Mouse (Mus musculus) hindbrain, embryonic 15.5 days (tissue): ENCODE measurements at regions not wholly inside any gene's neighbourhood (a gene's known extent, or its start where the extent isn't known, plus 50 kb on each side); places are given as distances from the start of the nearest gene placed in this dataset.
A peak's percentile ranks its signal among the peaks of the same experiment; 100 is the strongest.

Source experiments
- ATAC-seq: fragments of 200-750 bp; cut with Nextera tagmentation; 2 replicates; pipeline ENCODE4 v1.8.0; 2017; ENCODE audit warnings: low read depth, moderate number of reproducible peaks, moderate TSS enrichment; ENCODE audit not compliant: low FRiP score
- H3K27ac ChIP-seq: fragments of 300-500 bp; sonication (generic); replicated peaks from 2 replicates; pipeline ENCODE4 v1.5.1; 2015; ENCODE audit warnings: mild to moderate bottlenecking, inconsistent platforms
- H3K27me3 ChIP-seq: fragments of 300-500 bp; sonication (generic); 2 replicates; pipeline ENCODE4 v1.6.1; 2015; ENCODE audit warnings: control low read depth, inconsistent platforms
- H3K36me3 ChIP-seq: fragments of 300-500 bp; sonication (generic); 2 replicates; pipeline ENCODE4 v1.6.1; 2015; ENCODE audit warnings: control low read depth, inconsistent platforms
- H3K4me1 ChIP-seq: fragments of 300-500 bp; sonication (generic); replicated peaks from 2 replicates; pipeline ENCODE4 v1.6.1; 2015; ENCODE audit warnings: control low read depth, inconsistent platforms
- H3K4me2 ChIP-seq: fragments of 300-500 bp; sonication (generic); 2 replicates; pipeline ENCODE4 v1.6.1; 2015; ENCODE audit warnings: moderate library complexity, mild to moderate bottlenecking, inconsistent platforms
- H3K4me3 ChIP-seq: fragments of 300-500 bp; sonication (generic); 2 replicates; pipeline ENCODE4 v1.5.1; 2015; ENCODE audit warnings: mild to moderate bottlenecking, inconsistent platforms
- H3K9ac ChIP-seq: fragments of 300-500 bp; sonication (generic); 2 replicates; pipeline ENCODE4 v1.6.1; 2015; ENCODE audit warnings: inconsistent platforms
- H3K9me3 ChIP-seq: fragments of 300-500 bp; sonication (generic); 2 replicates; pipeline ENCODE4 v1.6.1; 2016; ENCODE audit warnings: control low read depth, inconsistent platforms
- WGBS: fragments of 180-500 bp; shearing (Covaris S2); methylation state at CpG from one replicate; pipeline ENCODE4 v1.1.7; 2015; 5-methylcytosine and 5-hydroxymethylcytosine counted together

- peak overlapping the region; percentile 11; the same call in 1 of the 2 replicates for H3K4me2 ChIP-seq
- peak; percentile 79 for ATAC-seq
- H3K27ac ChIP-seq, result peak overlapping the region; percentile 58
- peaks cover 17% of the 10 kb centered on the region for H3K4me1 ChIP-seq
- H3K9me3 ChIP-seq, result no peaks in the 10 kb centered on the region
- H3K27me3 ChIP-seq, result no peaks in the 10 kb centered on the region
- 28% methylated on average over 8 of the region's 8 CpGs for WGBS
- H3K9ac ChIP-seq, result 0 out of 2 replicates have a peak overlapping the region, but pooled peaks have one; percentile 4
- H3K4me3 ChIP-seq, result no peak overlapping the region
- no peaks in the 10 kb centered on the region for H3K36me3 ChIP-seq
Observed at GRCm38 (mm10) chr10:91685164-91686027, 504.3 kb upstream of the Tmpo start.

- H3K27me3 ChIP-seq, result no peaks in the 10 kb centered on the region
- no peaks in the 10 kb centered on the region for H3K9me3 ChIP-seq
- no peak overlapping the region for H3K4me3 ChIP-seq
- no peak for ATAC-seq
- no peaks in the 10 kb centered on the region for H3K36me3 ChIP-seq
- H3K4me1 ChIP-seq, result no peaks in the 10 kb centered on the region
- no peak overlapping the region for H3K9ac ChIP-seq
- no peak overlapping the region for H3K27ac ChIP-seq
- H3K4me2 ChIP-seq, result no peak overlapping the region
Observed at GRCm38 (mm10) chr10:91679641-91680040, 498.5 kb upstream of the Tmpo start.

- H3K9ac ChIP-seq, result no peak overlapping the region
- no peaks in the 10 kb centered on the region for H3K36me3 ChIP-seq
- H3K9me3 ChIP-seq, result no peaks in the 10 kb centered on the region
- no peaks in the 10 kb centered on the region for H3K27me3 ChIP-seq
- H3K4me3 ChIP-seq, result no peak overlapping the region
- ATAC-seq, result no peak
- H3K27ac ChIP-seq, result no peak overlapping the region
- H3K4me2 ChIP-seq, result no peak overlapping the region
- H3K4me1 ChIP-seq, result no peaks in the 10 kb centered on the region
Observed at GRCm38 (mm10) chr10:91637911-91638310, 456.8 kb upstream of the Tmpo start.

GRCm38 (mm10) chr10:91628672-91629071 lies 447.6 kb upstream of the Tmpo start:
- 22% methylated on average over 6 of the region's 6 CpGs for WGBS
- Histone ChIP-seq H3K4me1 (peaks cover 7% of the 10 kb centered on the region), H3K9ac (no peak overlapping the region), H3K9me3 (no peaks in the 10 kb centered on the region), H3K4me2 (no peak overlapping the region), H3K36me3 (no peaks in the 10 kb centered on the region), H3K27ac (no peak overlapping the region), H3K4me3 (no peak overlapping the region), H3K27me3 (no peaks in the 10 kb centered on the region)
- ATAC-seq, result no peak

GRCm38 (mm10) chr10:91622281-91622680 lies 441.2 kb upstream of the Tmpo start:
- H3K9ac ChIP-seq, result no peak overlapping the region
- no peaks in the 10 kb centered on the region for H3K36me3 ChIP-seq
- no peak for ATAC-seq
- H3K27me3 ChIP-seq, result no peaks in the 10 kb centered on the region
- H3K4me3 ChIP-seq, result no peak overlapping the region
- WGBS, result 79% methylated on average over 2 of the region's 2 CpGs
- H3K27ac ChIP-seq, result no peak overlapping the region
- H3K4me1 ChIP-seq, result no peaks in the 10 kb centered on the region
- no peaks in the 10 kb centered on the region for H3K9me3 ChIP-seq
- no peak overlapping the region for H3K4me2 ChIP-seq

- H3K4me3 ChIP-seq, result no peak overlapping the region
- H3K4me1 ChIP-seq, result peaks cover 15% of the 10 kb centered on the region
- H3K27me3 ChIP-seq, result no peaks in the 10 kb centered on the region
- no peak overlapping the region for H3K9ac ChIP-seq
- H3K27ac ChIP-seq, result no peak overlapping the region; the same call in 1 of the 2 replicates
- no peaks in the 10 kb centered on the region for H3K9me3 ChIP-seq
- no peaks in the 10 kb centered on the region for H3K36me3 ChIP-seq
- ATAC-seq, result no peak
- WGBS, result 60% methylated on average over 8 of the region's 8 CpGs
- no peak overlapping the region for H3K4me2 ChIP-seq
Observed at GRCm38 (mm10) chr10:91613794-91614479, 432.8 kb upstream of the Tmpo start.

GRCm38 (mm10) chr10:91612052-91612451 lies 430.9 kb upstream of the Tmpo start:
- peaks cover 15% of the 10 kb centered on the region for H3K4me1 ChIP-seq
- H3K36me3 ChIP-seq, result no peaks in the 10 kb centered on the region
- H3K9ac ChIP-seq, result no peak overlapping the region
- ATAC-seq, result no peak
- no peak overlapping the region for H3K4me2 ChIP-seq
- H3K27me3 ChIP-seq, result no peaks in the 10 kb centered on the region
- H3K27ac ChIP-seq, result no peak overlapping the region
- WGBS, result 88% methylated on average over 4 of the region's 4 CpGs
- H3K9me3 ChIP-seq, result no peaks in the 10 kb centered on the region
- no peak overlapping the region for H3K4me3 ChIP-seq

- H3K4me2 ChIP-seq, result no peak overlapping the region
- WGBS, result 98% methylated on average over 3 of the region's 3 CpGs
- no peak overlapping the region for H3K27ac ChIP-seq
- no peak for ATAC-seq
- no peaks in the 10 kb centered on the region for H3K9me3 ChIP-seq
- H3K36me3 ChIP-seq, result no peaks in the 10 kb centered on the region
- H3K9ac ChIP-seq, result no peak overlapping the region
- H3K27me3 ChIP-seq, result no peaks in the 10 kb centered on the region
- H3K4me3 ChIP-seq, result no peak overlapping the region
- H3K4me1 ChIP-seq, result peaks cover 9% of the 10 kb centered on the region
Observed at GRCm38 (mm10) chr10:91594891-91595290, 413.8 kb upstream of the Tmpo start.

- Histone ChIP-seq H3K4me1 (peaks cover 9% of the 10 kb centered on the region), H3K4me2 (no peak overlapping the region), H3K9ac (no peak overlapping the region), H3K27ac (no peak overlapping the region), H3K9me3 (no peaks in the 10 kb centered on the region), H3K27me3 (no peaks in the 10 kb centered on the region), H3K36me3 (no peaks in the 10 kb centered on the region), H3K4me3 (no peak overlapping the region)
- 82% methylated on average over 2 of the region's 2 CpGs for WGBS
- no peak for ATAC-seq
Observed at GRCm38 (mm10) chr10:91593378-91593777, 412.3 kb upstream of the Tmpo start.

GRCm38 (mm10) chr10:91591845-91592244 lies 410.7 kb upstream of the Tmpo start:
- Histone ChIP-seq H3K27ac (peak overlapping the region; percentile 12; the same call in 1 of the 2 replicates), H3K27me3 (no peaks in the 10 kb centered on the region), H3K9me3 (no peaks in the 10 kb centered on the region), H3K9ac (no peak overlapping the region), H3K4me3 (no peak overlapping the region), H3K4me1 (peaks cover 9% of the 10 kb centered on the region), H3K4me2 (no peak overlapping the region), H3K36me3 (no peaks in the 10 kb centered on the region)
- peak; percentile 59; the same call in 1 of the 2 replicates for ATAC-seq
- WGBS, result 32% methylated on average over 10 of the region's 10 CpGs

GRCm38 (mm10) chr10:91591398-91591811 lies 410.3 kb upstream of the Tmpo start:
- Histone ChIP-seq H3K4me3 (no peak overlapping the region), H3K27me3 (no peaks in the 10 kb centered on the region), H3K9ac (no peak overlapping the region), H3K27ac (peak overlapping the region; percentile 12), H3K4me1 (peaks cover 9% of the 10 kb centered on the region), H3K36me3 (no peaks in the 10 kb centered on the region), H3K4me2 (no peak overlapping the region), H3K9me3 (no peaks in the 10 kb centered on the region)
- 12% methylated on average over 3 of the region's 3 CpGs for WGBS
- ATAC-seq, result peak; percentile 48; the same call in 1 of the 2 replicates

GRCm38 (mm10) chr10:91583204-91583603 lies 402.1 kb upstream of the Tmpo start:
- Histone ChIP-seq H3K4me3 (no peak overlapping the region), H3K36me3 (no peaks in the 10 kb centered on the region), H3K27me3 (no peaks in the 10 kb centered on the region), H3K9ac (no peak overlapping the region), H3K4me1 (peaks cover 3% of the 10 kb centered on the region; the same call in 1 of the 2 replicates), H3K4me2 (no peak overlapping the region), H3K9me3 (no peaks in the 10 kb centered on the region), H3K27ac (no peak overlapping the region)
- 93% methylated on average over 3 of the region's 3 CpGs for WGBS
- no peak for ATAC-seq
